In genomic region chr10:78392072-78392471, GRCm38 (mm10) we compare ENCODE assay signal across 9 mouse cellular contexts. TPM values are rescaled to one million over a fixed set of nuclear protein-coding genes. Genes with fewer than 3 reads are reported as not detected.
A peak's percentile ranks its signal among the peaks of the same experiment; 100 is the strongest.
DNase-seq lines count a peak whose midpoint lies in the region; ATAC-seq and TF ChIP-seq lines count a peak whose summit lies in the region.
"Had no signal": no experiment of that assay in that cellular context is flagged by ENCODE, and none has a peak within 500 bp of the region (broad histone marks: within the 10 kb centered on the region; RNA-seq: fewer than 3 reads in every experiment).

No protein-coding gene starts in this region.

- peak; percentile 81 for DNase-seq in 416B (ENCODE audit: low read depth)
- peak; percentile 85 for DNase-seq in adrenal gland, adult 2 months
- DNase-seq in embryo, embryonic 11.5 days (ENCODE audit: low read depth, low spot score), result peak; percentile 53
- peak; percentile 81 to 90 for DNase-seq in heart, adult 18-20 months
- peak; percentile 76 for DNase-seq in liver

- TF ChIP-seq CTCF in testis, adult 2 months (IDR thresholded peaks at IDR 0.05; ENCODE audit: control insufficient read depth, insufficient read depth, insufficient replicate concordance, low read depth, low read length), result peak; percentile 98

- 0 out of 2 replicates have a peak, but pooled peaks cover 9% of the 10 kb centered on the region for H3K4me1 ChIP-seq in kidney, embryonic 14.5 days (ENCODE audit: control insufficient read depth, insufficient read depth, low read length)
- H3K4me1 ChIP-seq in neural tube, embryonic 12.5 days, result peaks cover 15% of the 10 kb centered on the region
- peaks cover 17% of the 10 kb centered on the region for H3K4me1 ChIP-seq in testis, adult 2 months (ENCODE audit: control insufficient read depth, insufficient read depth, low read length)

- H3K27me3 ChIP-seq in kidney, embryonic 14.5 days (ENCODE audit: control insufficient read depth, insufficient read depth, low read length), result peaks cover 17% of the 10 kb centered on the region
- H3K27me3 ChIP-seq in neural tube, embryonic 12.5 days (replicated peaks), result peaks cover 35% of the 10 kb centered on the region
- no peaks in the 10 kb centered on the region for H3K27me3 ChIP-seq in testis, adult 2 months (ENCODE audit: control insufficient read depth, insufficient read depth, low read length)

- ATAC-seq in kidney, embryonic 14.5 days (ENCODE audit: low FRiP score, low TSS enrichment), result peak; percentile 18; the same call in 1 of the 2 replicates
- no peak for ATAC-seq in neural tube, embryonic 12.5 days (ENCODE audit: low FRiP score, low read depth)

- 3% methylated on average over 18 of the region's 18 CpGs for WGBS in kidney, embryonic 14.5 days
- 2% methylated on average over 18 of the region's 18 CpGs for WGBS in neural tube, embryonic 12.5 days

- H3K4me2 ChIP-seq in kidney, embryonic 14.5 days (replicated peaks; ENCODE audit: low read depth, low read length), result no peak overlapping the region
- peak overlapping the region; percentile 19; the same call in 1 of the 2 replicates for H3K4me2 ChIP-seq in neural tube, embryonic 12.5 days (replicated peaks)
- H3K4me2 ChIP-seq: embryonic facial prominence, embryonic 15.5 days had no signal

- H3K9ac ChIP-seq in kidney, embryonic 14.5 days (ENCODE audit: low read depth, low read length), result no peak overlapping the region; the same call in 1 of the 2 replicates
- H3K9ac ChIP-seq in neural tube, embryonic 12.5 days, result no peak overlapping the region; the same call in 1 of the 2 replicates
- H3K9ac ChIP-seq: embryonic facial prominence, embryonic 15.5 days had no signal

- no peak for TF ChIP-seq POLR2A in testis, adult 2 months (IDR thresholded peaks at IDR 0.05; ENCODE audit: control insufficient read depth, low read depth, low read length)

- H3K4me3 ChIP-seq in kidney, embryonic 14.5 days (ENCODE audit: low read length), result no peak overlapping the region
- no peak overlapping the region for H3K4me3 ChIP-seq in neural tube, embryonic 12.5 days
- peak overlapping the region; percentile 47 for H3K4me3 ChIP-seq in testis, adult 2 months (ENCODE audit: control insufficient read depth, low read depth, low read length)
- H3K4me3 ChIP-seq: embryonic facial prominence, embryonic 15.5 days had no signal

- H3K36me3 ChIP-seq in kidney, embryonic 14.5 days (ENCODE audit: control insufficient read depth, insufficient read depth, low read length), result no peaks in the 10 kb centered on the region
- no peaks in the 10 kb centered on the region for H3K36me3 ChIP-seq in neural tube, embryonic 12.5 days
- H3K36me3 ChIP-seq in testis, adult 2 months (ENCODE audit: control insufficient read depth, insufficient read depth, low read length), result no peaks in the 10 kb centered on the region
- H3K36me3 ChIP-seq: embryonic facial prominence, embryonic 15.5 days had no signal

- H3K27ac ChIP-seq in kidney, embryonic 14.5 days (ENCODE audit: low read depth, low read length), result no peak overlapping the region
- H3K27ac ChIP-seq in neural tube, embryonic 12.5 days, result no peak overlapping the region
- H3K27ac ChIP-seq in testis, adult 2 months (ENCODE audit: control insufficient read depth, insufficient read depth, low read depth, low read length), result no peak overlapping the region
- H3K27ac ChIP-seq: embryonic facial prominence, embryonic 15.5 days had no signal

- H3K9me3 ChIP-seq in kidney, embryonic 14.5 days (ENCODE audit: control insufficient read depth, low read length), result no peaks in the 10 kb centered on the region
- no peaks in the 10 kb centered on the region for H3K9me3 ChIP-seq in neural tube, embryonic 12.5 days
- H3K9me3 ChIP-seq: embryonic facial prominence, embryonic 15.5 days had no signal

RNA-seq across cellular contexts. Expression of gene Rrp1, which starts 20.8 kb away (rescaled TPM):
- 100 to 1,000 TPM; 234 to 244 TPM for total RNA-seq in adrenal gland, adult 2 months (2021)
- 52.6 and 73.7 TPM in 2 replicates for polyA plus RNA-seq in adrenal gland, adult 2 months (2012; rRNA removed)
- 10 to 100 TPM; 90.5 to 94.6 TPM for total RNA-seq in heart, adult 18-20 months (2021)
- 228 and 265 TPM in 2 replicates for polyA plus RNA-seq in kidney, embryonic 14.5 days (2014; fragmentation: Nextera tagmentation; extraction: Ambion mirVana)
- polyA plus RNA-seq in neural tube, embryonic 12.5 days (2016; fragmentation: Nextera tagmentation; extraction: Ambion mirVana), result 333 and 347 TPM in 2 replicates
- 349 and 360 TPM in 2 replicates for polyA plus RNA-seq in testis, adult 2 months (2012; rRNA removed)

RNA-seq across cellular contexts. Expression of gene Cstb, which starts 33.4 kb away (rescaled TPM):
- 100 to 1,000 TPM; 380 to 402 TPM for total RNA-seq in adrenal gland, adult 2 months (2021)
- polyA plus RNA-seq in adrenal gland, adult 2 months (2012; rRNA removed), result 67.7 and 81.7 TPM in 2 replicates
- 10 to 100 TPM; 25.5 to 33.5 TPM for total RNA-seq in heart, adult 18-20 months (2021)
- 206 and 270 TPM in 2 replicates for polyA plus RNA-seq in kidney, embryonic 14.5 days (2014; fragmentation: Nextera tagmentation; extraction: Ambion mirVana)
- polyA plus RNA-seq in neural tube, embryonic 12.5 days (2016; fragmentation: Nextera tagmentation; extraction: Ambion mirVana), result 105 and 110 TPM in 2 replicates
- polyA plus RNA-seq in testis, adult 2 months (2012; rRNA removed), result 17.6 and 20.3 TPM in 2 replicates

RNA-seq across cellular contexts. Expression of gene Agpat3, which starts 39.8 kb away (rescaled TPM):
- 100 to 1,000 TPM; 346 to 422 TPM for total RNA-seq in adrenal gland, adult 2 months (2021)
- polyA plus RNA-seq in adrenal gland, adult 2 months (2012; rRNA removed), result 543 and 654 TPM in 2 replicates
- 100 to 1,000 TPM; 214 to 237 TPM for total RNA-seq in heart, adult 18-20 months (2021)
- polyA plus RNA-seq in kidney, embryonic 14.5 days (2014; fragmentation: Nextera tagmentation; extraction: Ambion mirVana), result 66.4 and 84.7 TPM in 2 replicates
- polyA plus RNA-seq in neural tube, embryonic 12.5 days (2016; fragmentation: Nextera tagmentation; extraction: Ambion mirVana), result 62.4 and 65.1 TPM in 2 replicates
- 1,109 and 1,110 TPM in 2 replicates for polyA plus RNA-seq in testis, adult 2 months (2012; rRNA removed)
